Mouse (Mus musculus) left cerebral cortex, adult 9 months (tissue): ENCODE data around the gene Necab3.

ENCODE experiments used
- DNase-seq, 2 experiments: peaks; one replicate each; pipeline ENCODE4 v3.0.0; 2022; ENCODE audit warnings: low spot score in 2 of 2

Gene Necab3

DNA sequence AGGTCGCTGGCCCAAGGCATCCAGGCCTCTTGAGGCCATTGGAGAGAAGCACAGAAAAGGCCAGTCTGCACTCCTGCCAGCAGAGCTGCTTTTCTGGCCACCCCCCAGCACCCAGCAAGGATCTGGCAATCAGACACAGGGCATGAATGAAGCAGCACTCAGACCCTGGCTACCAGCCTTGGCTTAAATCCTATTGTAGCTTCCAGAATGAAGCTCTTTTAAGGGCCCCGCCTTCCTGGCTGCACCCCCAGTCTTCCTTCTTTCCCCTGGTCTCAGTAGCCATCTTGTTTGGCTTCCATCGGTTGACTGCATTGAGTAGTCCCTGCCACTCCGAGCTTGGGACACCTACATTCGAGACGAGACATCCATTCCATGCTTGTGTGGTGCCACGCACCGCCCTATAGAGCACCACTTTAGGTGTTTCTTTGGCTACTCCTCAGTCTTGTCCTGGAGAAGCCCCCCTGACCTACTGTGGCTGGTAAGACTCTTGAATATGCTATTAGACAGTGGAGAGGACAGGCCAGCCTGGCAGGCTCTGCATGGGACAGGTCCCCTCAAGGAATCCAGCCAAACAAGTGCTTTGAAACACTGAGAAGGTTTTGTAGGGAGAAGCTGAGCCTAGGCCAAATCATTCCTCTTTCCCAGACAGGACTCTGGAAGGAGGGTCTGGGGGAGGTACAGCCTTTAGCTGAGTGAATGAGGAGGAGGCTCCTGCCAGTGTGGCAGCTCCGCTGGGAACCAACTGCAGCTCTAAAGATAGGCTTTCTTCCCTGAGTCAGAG is 14.9 kb downstream of the Necab3 start:
- DNase-seq, result peak; percentile 71 to 79

DNA sequence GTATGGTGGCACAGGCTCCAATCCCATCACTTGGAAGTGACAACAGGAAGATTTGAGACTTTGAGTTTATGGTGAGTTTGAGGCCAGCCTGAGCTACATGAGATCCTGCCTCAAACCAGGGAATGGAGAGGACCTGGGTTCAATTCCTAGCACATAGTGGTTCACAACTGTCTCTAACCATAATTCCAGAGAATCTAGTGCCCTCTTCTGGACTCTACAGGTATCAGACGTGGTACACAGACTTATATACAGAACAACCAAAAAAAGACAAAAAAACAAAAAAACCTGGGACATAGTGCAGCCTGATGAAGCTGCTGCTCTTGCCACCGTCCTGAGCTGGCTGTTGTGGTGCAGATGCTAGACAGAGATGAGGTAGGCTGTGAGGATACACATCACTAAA is 17.1 kb downstream of the Necab3 start:
- no peak for DNase-seq

DNA sequence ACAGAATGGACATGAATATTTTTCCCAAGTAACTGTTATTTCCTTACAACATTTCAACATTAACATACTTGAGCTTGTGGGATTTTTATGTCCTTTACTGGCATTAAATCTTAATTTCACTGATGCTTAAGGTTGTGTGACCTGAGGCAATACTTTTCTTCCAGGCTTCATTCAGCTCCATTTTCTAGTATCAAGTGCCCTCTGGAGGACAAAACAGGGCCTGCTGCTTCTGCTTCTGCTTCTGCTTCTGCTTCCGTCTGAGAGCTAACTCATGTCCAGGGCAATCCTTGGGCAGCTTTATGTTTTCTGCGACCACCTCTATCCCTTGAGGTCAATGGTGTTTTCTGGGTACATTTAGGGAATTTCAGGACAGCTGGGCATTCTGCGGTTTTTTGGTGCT is 19.0 kb downstream of the Necab3 start:
- DNase-seq, result peak in 1 of 2 experiments; percentile 69

DNA sequence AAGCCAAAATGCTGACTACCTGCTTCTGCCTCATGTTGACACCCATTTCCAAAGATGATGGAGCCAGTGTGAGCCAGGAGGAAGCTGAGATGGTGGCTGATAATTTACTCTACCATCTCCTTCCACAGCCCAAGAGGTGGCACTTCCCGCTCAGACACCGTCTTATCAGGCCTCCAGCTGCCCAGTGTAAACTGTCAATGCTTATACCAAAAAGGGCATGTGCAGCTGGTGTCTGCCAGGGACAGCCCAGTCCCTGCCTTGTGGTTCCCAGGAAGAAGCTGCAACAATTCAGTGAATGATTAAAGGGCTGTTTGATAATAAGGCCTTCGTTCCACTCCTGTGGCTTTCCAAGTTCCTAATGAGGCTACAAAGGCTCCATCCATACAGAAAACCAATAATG is 20.0 kb downstream of the Necab3 start:
- no peak for DNase-seq

DNA sequence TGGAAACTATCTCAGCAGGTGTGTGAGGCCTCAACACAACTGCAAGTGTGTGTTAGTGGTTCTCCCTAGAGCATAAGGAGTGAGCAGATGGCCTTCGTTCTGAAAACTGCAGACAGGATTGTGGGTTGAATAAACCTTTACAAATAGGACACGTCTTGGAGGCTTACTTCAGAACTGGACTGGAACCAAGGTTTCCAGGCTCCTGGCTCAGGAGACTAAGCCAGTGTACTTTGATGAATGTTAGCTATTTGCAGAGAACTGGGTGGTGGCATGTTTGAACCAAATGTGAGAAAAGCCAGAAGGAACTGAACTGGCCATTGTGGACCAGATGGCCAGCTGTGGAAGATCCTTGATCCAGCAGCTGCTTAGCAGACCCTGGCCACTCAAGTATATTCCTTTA is 20.4 kb downstream of the Necab3 start:
- peak in 1 of 2 experiments; percentile 82 for DNase-seq

DNA sequence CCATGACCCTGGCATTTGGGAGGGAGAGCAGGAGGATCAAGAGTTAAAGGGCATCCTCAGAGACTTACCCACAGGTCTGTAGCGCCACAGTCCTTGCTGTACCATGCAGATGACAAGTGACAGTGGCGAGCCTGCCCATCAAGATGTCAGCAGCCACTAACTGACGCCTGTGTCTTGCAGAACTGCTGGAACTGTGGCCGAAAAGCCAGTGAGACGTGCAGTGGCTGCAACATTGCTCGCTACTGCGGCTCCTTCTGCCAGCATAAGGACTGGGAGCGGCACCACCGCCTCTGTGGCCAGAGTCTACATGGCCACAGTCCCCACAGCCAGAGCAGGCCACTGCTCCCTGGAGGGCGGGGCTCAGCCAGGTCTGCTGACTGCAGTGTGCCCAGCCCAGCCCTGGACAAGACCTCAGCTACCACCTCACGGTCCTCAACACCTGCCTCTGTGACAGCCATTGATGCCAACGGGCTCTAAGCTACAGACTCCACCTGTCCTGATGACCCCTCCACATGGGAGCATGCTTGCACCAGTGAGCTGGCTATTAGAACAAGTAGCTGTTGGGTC is 23.9 kb downstream of the Necab3 start:
- no peak for DNase-seq

DNA sequence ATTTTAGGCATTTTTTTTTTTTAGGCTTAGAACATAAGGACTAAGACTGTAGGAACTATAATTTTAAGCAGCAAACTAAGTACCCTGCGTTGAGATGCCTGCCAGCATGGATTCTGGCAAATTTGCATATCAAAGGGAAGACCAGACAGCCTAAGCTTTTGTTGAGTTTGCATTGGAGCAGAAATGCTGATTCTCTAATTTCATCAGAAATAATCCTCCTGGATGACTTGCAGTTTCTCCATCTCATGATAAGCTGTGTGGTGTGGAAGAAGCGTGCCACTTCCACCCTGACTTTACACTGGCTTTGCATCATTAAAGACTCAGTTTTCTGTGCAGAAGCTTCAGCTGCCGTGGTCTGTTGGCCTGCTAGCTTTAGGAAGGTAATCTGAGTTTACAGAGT is 25.8 kb downstream of the Necab3 start:
- no peak for DNase-seq

DNA sequence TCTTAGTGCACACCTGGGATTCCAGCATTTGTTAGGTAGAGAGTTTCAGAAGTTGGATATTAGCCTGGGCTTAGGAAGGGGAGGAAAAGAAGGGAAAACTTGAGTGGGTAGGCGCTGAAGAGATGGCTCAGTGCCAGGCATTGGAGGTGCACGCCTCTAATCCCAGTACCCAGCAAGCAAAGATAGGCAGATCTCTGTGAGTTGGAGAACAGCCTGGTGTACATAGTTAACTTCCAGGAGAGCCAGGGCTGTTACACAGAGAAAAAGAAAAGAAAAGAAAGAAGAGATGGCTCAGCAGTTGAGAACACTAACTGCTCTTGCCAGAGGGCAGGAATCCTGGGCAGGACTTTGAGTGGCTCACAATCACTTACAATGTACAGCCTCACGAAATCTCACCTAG is 32.2 kb downstream of the Necab3 start:
- no peak for DNase-seq

DNA sequence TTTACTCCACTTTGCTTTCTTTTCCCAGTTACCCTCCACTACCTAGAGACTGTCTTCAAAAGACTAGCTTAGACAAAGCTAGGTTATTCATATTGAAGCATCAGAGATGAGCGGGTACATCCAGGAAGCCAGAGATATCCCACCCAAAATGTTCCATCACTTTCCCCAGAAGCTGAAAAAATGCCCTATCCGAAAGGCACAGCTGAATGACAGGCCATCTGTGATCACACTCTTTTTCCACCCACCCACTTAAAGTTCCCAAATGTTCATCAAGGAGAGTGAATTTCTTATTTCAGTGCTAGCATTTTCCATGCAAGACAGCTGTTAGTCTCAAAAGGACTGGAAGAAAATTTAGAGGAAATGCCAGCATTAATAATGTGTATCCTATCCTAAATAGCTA is 33.4 kb downstream of the Necab3 start:
- DNase-seq, result peak in 1 of 2 experiments; percentile 58

DNA sequence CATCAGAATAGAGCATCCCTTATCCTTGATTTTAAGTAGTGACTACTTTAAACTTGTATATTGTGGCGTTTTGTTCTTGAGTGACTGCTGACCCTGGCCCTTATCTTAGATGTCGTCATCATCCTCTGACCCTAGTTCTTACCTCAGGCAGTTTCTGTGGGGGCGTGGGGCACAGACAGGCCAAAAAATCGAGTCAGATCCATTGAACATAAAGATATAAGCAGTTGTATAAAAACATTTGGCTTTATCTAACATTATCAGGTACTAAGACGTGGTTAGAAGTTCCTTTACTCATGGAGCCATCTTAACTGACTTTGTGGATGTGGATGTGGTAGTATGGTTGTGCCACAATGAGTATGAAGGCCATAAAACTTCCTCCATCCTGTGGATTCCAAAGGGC is 36.4 kb downstream of the Necab3 start:
- DNase-seq, result no peak

DNA sequence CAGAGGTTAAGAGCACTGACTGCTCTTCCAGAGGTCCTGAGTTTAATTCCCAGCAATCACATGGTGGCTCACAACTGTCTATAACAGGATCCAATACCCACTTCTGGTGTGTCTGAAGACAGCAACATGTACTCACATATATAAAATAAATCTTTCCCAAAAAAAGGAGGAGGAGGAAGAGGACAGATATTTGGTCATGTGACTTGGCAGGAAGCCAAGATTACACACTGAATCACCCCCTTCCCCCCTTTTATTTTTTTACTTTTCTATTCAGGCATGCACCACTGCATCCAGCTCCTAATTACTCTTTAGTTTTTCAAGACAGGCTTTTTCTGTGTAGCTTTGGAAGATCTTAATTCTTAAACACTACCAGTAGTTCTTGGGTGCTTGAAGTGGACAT is 37.2 kb downstream of the Necab3 start:
- no peak for DNase-seq

DNA sequence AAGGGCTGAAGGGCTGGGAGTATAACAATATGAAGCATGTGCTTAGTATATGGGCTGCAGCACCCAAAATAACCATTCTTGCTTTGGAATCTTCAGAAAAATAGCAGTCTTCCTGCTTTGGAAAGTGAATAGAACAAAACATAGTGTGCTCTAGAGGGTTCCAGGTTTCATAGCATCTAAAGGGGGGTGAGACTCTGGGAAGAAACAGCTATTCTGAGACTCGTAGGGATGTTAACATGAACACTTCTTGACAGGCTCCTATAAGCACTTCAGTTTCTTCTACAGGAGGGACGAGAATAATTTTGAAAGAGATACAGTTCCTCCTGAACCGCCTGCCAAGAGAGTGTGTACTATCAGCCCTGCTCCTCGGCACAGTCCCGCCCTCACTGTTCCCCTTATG is 41.3 kb downstream of the Necab3 start:
- DNase-seq, result no peak

DNA sequence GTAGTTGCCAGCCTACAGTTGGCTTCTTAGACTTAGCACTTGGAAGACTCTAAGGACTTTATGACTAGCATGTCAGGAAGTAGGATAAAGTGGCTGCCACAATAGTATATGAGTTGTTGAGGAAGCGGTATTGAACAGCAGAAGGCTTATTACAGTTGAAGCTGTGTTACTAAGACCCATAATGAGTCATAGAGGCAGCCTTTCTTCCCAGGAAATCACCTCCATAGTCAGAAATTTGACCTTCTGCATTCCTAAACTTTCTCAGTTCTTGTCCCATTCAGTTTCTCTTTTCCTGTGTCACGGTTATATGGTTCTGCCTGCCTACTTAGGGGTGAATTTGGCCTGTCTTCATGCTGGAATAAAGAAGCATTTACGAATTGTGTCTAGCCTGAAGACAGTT is 41.7 kb downstream of the Necab3 start:
- DNase-seq, result no peak

DNA sequence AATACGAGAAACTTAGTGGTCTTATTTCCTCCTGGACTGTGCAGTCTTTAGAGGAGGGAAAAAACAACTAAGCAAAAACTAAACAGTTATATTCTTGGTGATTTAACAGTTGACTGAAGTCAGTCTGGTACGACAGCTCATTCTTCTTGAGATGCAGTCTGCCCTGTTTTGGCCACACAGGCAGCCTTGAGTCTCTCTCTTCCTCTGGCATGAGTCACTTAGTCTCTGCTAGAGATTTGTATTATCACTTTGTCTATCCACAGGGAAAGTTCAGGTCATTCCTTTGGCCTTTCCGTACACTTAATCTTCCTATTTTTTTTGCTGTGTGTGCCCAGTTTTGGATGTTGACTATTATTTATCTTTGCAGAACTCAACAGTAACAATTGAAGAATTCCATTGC is 48.5 kb downstream of the Necab3 start:
- no peak for DNase-seq

DNA sequence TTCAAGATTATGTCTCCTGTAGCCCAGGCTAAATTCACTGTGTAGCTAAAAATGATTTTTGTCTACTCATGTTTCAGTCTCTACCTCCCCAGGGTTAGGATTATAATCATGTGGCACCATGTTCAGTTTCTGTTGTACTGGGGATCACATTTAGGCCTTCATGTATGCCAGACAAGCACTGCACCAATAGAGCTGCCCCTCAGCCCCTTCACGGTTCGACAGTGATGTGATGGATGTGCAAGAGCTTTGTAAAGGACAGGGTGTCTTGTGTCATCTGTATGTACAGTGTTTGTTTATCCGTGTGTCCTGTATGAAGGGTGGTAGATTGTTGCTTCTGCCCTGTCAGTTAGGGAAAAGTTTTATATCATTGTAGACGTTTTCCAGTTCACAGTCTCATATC is 50.2 kb downstream of the Necab3 start:
- no peak for DNase-seq

DNA sequence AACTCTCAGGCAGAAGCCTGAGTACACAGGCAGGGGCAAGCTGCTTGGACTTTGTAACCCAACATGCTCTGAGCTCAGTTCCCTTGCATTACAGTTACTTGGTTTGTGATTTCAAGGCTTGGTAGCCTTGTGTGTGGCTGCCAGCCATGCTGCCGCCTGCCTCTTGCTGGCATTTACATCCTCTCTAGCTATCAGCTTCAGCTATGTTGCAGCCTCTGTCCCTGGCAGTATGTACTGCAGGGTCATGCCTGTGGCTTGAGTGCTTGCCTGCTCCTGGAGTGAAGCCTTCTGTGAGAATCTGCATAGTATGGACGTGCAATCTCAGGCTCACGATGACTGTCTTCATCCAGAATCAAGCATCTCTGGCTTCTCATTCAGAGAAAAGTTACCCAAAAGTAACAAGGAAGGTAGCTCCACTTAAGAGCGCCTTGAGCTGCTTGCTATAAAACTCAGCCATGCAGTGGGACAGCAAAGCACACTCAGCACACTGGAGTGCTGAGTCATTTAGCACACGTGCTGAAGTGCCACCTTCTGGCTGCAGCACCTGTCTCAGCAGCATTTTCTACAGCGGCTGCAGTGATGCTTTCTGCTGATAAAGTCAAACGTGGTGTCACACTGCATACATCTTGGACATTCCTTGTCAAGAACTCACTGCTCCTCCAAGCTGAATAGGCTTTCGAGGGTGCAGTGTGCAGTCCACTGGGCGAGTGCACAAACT is 51.0 kb downstream of the Necab3 start:
- DNase-seq, result peak in 1 of 2 experiments; percentile 36

DNA sequence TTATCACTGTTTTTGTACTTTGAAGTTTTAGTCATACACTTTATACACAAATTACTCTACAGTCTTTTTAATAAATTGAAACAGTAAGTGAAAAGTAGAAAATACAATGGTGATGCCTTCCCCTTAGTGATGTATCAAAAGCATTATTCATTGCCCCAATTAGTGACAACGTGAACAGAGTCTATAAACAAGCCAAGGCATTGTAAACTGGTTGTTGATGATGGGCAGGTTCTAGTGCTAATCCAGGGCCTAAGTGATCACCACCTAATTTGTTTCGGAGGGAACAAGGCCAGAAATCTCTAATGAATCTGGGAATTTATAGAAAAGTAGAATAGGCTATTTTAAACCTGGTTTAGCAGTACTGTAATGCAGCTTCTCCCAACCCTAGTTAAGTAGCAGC is 51.6 kb downstream of the Necab3 start:
- DNase-seq, result no peak

DNA sequence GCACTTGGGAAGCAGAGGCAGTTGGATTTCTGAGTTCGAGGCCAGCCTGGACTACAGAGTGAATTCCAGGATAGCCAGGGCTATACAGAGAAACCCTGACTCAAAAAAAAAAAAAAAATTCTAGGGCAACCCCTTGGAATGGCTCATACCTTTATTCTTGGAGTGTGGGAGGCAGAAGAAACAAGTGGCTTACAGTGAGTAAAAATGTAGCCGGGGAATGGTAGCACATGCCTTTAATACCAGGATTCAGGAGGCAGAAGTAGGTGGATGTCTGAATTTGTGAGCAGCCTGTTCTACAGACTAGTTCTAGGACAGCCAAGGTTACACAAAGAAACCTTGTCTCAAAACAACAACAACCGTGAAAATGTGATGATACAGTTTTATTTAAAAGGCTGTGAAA is 57.9 kb downstream of the Necab3 start:
- DNase-seq, result no peak

DNA sequence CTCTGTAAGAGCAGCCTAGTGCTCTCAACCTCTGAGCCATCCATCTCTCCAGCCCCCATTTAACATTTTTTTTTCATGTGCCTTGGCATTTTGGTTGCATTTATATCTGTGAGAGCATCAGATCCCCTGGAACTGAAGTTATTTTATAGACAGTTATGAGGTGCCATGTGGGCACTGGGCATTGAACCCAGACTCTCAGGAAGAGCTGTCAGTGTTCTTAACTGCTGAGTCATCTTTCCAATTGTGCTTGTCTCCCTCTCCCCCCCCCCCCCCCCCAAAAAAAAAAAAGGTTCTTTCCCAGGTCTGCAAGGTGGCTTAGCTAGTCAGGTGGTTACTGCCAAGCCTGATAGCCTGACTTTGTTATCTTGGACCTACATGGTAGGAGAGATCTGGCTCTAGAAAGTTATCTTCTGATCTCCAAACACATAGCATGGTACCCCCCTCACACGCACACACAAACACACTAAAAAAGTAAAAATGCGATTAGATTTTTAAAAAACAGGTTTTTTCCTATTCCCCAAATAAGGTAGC is 58.9 kb downstream of the Necab3 start:
- no peak for DNase-seq

DNA sequence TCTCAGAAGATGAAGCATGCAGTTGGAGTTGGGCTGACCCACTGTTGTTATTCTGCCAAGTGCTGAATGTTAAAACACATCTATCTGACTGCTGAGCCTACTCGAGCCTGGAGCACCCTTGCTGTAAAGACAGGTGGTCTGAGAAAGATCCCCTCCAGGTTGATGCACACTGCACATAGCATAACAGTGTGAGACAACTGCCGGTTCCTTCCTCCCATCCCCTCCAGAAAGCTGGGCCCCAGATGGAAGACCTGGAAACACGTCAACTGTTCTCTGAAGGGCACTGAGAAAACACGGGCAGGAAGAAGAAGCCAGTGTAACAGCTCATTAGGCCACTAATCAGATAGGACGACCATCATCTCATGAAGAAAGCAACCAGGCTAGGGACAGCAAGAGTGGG is 60.1 kb downstream of the Necab3 start:
- no peak for DNase-seq

DNA sequence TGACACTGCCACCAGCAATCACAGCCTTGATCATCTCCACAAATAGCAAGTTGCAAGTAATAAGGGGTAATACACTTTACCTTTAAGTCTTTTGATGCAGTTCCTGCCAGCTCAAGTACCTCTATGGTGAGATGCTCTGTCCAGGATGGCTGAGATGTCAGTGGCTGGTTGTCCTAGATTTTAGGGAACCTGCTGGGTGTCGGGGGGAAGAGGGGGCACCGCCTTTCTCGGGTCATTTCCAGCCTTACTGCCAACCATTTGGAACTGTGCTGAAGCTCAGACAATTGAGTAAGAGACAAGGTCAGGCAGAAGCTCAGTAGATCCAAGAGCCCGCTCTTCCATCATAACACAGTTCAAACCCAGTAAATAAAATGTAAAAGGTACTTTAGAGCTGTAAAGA is 63.7 kb downstream of the Necab3 start:
- DNase-seq, result no peak
